Mouse (Mus musculus): ENCODE results near the gene Ctrb1. TPM values are rescaled to one million over a fixed set of nuclear protein-coding genes. Genes with fewer than 3 reads are reported as not detected.

The Ctrb1 gene
- polyA plus RNA-seq, 1 experiment = not detected

- no peak for TF ChIP-seq GATA1 (IDR thresholded peaks at IDR 0.05; ENCODE audit: low read length)
Measured at GRCm38 (mm10) chr8:111666751-111667150, 24.1 kb downstream of the Ctrb1 start.

- TF ChIP-seq GATA1 (IDR thresholded peaks at IDR 0.05; ENCODE audit: low read length) = no peak
Measured at GRCm38 (mm10) chr8:111662473-111662872, 28.3 kb downstream of the Ctrb1 start.

GRCm38 (mm10) chr8:111658819-111659423, 31.9 kb downstream of the Ctrb1 start:
- no peak for TF ChIP-seq GATA1 (IDR thresholded peaks at IDR 0.05; ENCODE audit: low read length)

- TF ChIP-seq GATA1 (IDR thresholded peaks at IDR 0.05; ENCODE audit: low read length) = no peak
Measured at GRCm38 (mm10) chr8:111657312-111657854, 33.4 kb downstream of the Ctrb1 start.

DNA sequence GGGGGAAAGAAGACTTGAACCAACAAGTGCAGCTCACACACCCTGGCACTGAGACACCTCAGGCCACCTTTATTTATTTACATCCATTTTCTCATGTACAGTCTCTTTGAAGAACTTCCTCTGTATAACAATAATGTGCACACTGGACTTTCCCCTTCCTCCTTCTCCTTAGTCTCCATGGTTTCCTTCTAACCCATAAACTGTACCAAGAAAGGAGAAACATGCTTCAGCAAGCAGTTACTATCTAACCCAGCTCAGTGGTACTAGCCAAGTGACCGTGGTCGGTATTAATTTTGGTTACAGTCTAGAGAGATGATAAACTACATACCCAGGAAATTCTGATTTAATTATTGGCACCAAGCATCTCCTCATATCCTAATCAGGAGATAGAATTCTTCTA, 37.3 kb downstream of the Ctrb1 start:
- no peak for TF ChIP-seq GATA1 (IDR thresholded peaks at IDR 0.05; ENCODE audit: low read length)

- no peak for TF ChIP-seq GATA1 (IDR thresholded peaks at IDR 0.05; ENCODE audit: low read length)
Measured at GRCm38 (mm10) chr8:111650651-111651050, 40.2 kb downstream of the Ctrb1 start.

DNA sequence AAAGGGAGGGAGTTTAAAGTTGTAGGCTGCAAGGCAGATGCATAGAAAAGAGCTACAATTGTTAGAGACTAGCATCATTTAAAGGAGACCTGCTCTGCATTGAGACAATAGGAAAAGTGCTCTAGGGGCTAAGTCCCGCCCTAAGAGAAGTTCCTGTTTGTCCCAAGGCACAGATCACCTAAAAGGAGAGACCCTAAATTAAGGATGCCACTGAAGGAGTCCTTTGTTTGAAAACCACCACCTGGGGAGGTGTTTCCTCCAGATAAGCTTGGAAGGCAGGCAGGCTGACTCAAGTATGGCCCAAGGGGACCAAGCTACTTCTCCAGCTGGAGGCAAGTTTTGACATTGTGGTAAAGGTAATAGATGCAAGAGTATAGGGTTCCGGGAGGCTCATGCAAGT, 42.0 kb downstream of the Ctrb1 start:
- TF ChIP-seq GATA1 (IDR thresholded peaks at IDR 0.05; ENCODE audit: low read length) = no peak

GRCm38 (mm10) chr8:111645715-111646114, 45.1 kb downstream of the Ctrb1 start:
- TF ChIP-seq GATA1 (IDR thresholded peaks at IDR 0.05; ENCODE audit: low read length) = no peak

DNA sequence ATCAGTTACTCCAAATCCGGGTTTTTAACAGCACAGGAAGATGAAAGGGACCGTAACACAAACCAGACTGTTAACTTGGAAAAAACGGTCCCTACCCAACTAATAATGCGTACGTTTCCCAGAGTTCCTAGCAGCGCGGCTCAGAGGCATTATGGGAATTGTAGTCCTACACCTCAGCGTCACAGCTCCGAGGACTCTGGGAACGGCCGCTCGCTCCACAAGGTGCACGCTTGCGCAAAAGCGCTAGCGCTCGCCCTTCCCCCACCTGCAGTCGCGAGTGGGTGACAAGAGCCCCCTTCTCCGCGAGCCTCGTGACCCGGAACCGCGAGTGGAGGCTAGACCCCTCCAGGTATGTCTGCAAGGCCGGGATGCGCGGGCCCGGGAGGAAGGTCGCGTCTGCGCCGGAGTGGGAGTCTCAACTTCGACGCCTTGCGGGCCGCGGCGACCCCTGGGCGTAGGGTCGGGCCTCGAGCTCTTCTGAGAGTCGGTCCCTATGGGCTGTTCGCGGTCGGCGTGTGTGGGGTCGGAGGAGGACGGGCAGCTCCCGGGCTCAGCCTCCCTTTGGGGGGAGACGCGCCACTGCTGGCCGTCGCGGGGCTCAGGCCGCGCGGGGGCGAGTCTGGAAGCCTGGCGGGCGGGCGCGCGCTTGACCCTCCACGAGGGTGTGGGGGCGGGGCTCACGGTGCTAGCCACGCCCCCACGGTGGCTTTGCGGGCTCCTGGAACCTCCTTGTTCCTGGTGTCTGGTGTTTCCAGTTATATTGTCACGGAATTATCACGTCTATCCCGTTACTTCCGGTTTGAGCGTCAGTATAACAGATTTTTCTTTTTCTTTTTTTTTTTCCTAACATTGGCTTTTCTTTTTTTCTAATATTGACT, 47.3 kb downstream of the Ctrb1 start, which contains the start of gene Zfp1:
Zfp1 (plus strand) TSS at position 138 of the 878 bp plus-strand sequence.
- no peak for TF ChIP-seq GATA1 (IDR thresholded peaks at IDR 0.05; ENCODE audit: low read length)

DNA sequence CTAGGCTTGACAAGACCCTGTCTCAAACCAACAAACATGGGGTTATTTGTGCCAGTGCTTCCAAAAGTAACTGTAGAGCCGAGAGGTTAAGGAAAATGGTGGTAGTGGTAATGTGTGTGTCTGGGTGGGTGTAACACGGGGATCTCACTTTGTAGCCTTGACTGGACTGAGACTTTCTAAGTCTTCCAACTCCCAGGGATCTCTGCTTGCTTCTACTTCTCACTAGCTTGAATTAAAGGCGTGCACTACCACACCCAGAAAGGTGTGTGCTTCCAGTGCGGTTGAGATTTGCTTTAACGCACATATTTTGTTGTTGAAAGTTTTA, 47.9 kb downstream of the Ctrb1 start:
- no peak for TF ChIP-seq GATA1 (IDR thresholded peaks at IDR 0.05; ENCODE audit: low read length)

- TF ChIP-seq GATA1 (IDR thresholded peaks at IDR 0.05; ENCODE audit: low read length) = no peak
Measured at GRCm38 (mm10) chr8:111642496-111642895, 48.3 kb downstream of the Ctrb1 start.

DNA sequence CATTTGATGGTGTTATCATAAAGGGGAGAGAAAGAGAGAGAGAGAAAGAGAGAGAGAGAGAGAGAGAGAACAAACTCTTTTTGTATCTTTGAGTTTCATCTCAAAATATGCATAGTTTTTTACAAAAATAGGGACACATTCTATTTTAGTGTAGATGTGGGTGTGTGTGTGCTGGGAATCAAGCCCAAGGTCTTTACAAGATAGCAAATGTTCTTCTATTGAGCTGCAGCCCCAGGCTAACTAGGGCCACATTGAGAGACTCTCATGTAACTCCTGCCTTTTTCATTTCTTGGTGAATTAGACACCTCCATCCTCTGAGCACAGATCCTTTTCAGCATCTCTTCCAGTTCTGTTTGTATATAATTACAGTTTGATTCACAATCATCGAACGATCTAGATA, 49.7 kb downstream of the Ctrb1 start:
- no peak for TF ChIP-seq GATA1 (IDR thresholded peaks at IDR 0.05; ENCODE audit: low read length)

DNA sequence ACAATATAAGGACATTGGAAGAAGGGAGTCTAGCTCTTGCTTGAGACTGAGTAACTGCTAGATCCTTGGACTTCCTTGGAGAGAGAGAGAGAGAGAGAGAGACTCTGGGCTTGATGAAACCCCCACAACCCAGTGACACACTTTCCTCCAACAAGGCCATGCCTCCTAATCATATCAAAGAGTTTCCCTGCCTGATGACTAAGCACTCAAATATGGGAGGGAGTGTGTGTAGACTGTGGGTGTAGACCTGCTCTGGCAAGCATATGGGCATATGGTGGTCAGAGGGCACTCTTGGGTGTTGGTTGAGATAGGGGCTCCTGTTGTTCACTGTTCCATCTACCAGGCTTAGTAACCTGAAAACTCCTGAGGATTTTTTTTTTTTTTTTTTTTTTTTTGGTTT, 52.7 kb downstream of the Ctrb1 start:
- no peak for TF ChIP-seq GATA1 (IDR thresholded peaks at IDR 0.05; ENCODE audit: low read length)

Other genes starting within 250 kb of the Ctrb1 start
- 2.7 and 3.3 TPM in 2 replicates for gene Wdr59, start 168.9 kb downstream of the Ctrb1 start, polyA plus RNA-seq (2012)
- gene Znrf1, start 154.9 kb downstream of the Ctrb1 start, polyA plus RNA-seq (2012) = 36.4 and 44.3 TPM in 2 replicates
- not detected in 2 replicates for gene Ldhd, start 60.6 kb downstream of the Ctrb1 start, polyA plus RNA-seq (2012)
- gene Zfp1, start 47.6 kb downstream of the Ctrb1 start, polyA plus RNA-seq (2012) = 5.4 and 7.2 TPM in 2 replicates
- 0.43 and 0.63 TPM in 2 replicates for gene Bcar1, start 52.8 kb upstream of the Ctrb1 start, polyA plus RNA-seq (2012)
- 9.5 and 12.8 TPM in 2 replicates for gene Cfdp1, start 163.3 kb upstream of the Ctrb1 start, polyA plus RNA-seq (2012)
- 0.37 and 0.48 TPM in 2 replicates for gene Tmem170, start 185.7 kb upstream of the Ctrb1 start, polyA plus RNA-seq (2012)
- not detected in 2 replicates for gene Chst5, start 219.4 kb upstream of the Ctrb1 start, polyA plus RNA-seq (2012)
- 3.0 and 3.4 TPM in 2 replicates for gene Tmem231, start 242.9 kb upstream of the Ctrb1 start, polyA plus RNA-seq (2012)
- gene Gabarapl2, start 249.7 kb upstream of the Ctrb1 start, polyA plus RNA-seq (2012) = 0.85 and 2.8 TPM in 2 replicates